Mouse (Mus musculus): ENCODE measurements around the gene Plekhm1.
A peak's percentile ranks its signal among the peaks of the same experiment; 100 is the strongest.

Gene Plekhm1

GRCm38 (mm10) chr11:103394604-103395003 lies 17.9 kb downstream of the Plekhm1 start:
- DNase-seq (ENCODE audit: low read depth, low spot score) = no peak

GRCm38 (mm10) chr11:103394025-103394424 lies 18.5 kb downstream of the Plekhm1 start:
- peak; percentile 75 for DNase-seq (ENCODE audit: low read depth, low spot score)

GRCm38 (mm10) chr11:103387870-103388526 lies 24.5 kb downstream of the Plekhm1 start:
- DNase-seq (ENCODE audit: low read depth, low spot score) = no peak

DNA sequence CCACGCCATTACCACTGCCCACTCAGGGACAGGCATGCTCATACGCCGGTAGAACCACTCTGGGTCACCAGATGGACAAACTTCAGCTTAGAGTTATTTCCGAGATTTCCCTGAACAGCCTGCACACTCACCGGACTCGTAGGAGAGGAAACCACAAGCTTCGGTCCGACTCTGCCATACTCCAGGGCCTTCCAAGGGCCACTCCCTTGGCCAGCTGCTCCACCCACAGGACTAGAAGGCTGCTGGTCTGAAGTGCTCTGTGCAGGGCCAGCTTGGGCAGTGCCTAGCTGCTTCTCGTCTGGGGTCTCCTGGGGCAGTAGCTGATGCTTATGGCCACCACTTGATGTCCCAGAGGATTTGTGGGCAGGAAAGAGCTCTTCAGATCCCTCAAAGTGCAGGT lies 25.7 kb downstream of the Plekhm1 start:
- DNase-seq (ENCODE audit: low read depth, low spot score) = no peak

DNA sequence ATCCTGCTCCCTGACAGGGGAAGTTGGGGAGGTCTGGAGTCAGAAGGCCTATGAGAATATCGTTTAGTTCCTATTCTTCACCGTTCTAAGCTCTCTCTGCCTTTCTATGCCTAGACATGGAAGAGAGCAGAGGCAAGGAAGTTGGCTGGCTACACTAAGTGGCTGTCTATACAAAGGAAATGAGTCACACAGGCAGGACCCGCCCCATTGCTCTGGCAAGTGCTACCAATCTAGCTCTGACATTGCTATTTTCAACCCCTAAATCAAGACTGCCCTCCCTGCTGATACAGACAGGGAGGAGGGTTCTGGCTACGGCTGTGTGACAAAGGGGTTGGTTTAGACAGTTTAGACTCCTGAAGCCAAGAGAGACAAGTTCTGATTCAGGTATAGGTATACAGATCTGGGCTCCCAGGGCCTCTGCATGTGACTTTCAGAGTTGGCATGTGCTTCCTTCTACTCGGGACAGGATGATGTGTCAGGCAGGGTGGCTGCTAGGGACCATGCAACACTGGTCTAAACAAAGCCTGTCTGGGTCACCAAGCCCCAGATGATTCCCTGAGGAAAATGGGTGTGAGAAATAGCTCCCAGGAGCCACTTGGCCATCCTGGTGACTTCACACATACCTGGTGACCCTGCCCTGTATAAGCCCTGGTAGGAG lies 30.4 kb downstream of the Plekhm1 start:
- DNase-seq (ENCODE audit: low read depth, low spot score) = peak; percentile 87

- peak; percentile 81 for DNase-seq (ENCODE audit: low read depth, low spot score)
Measured at GRCm38 (mm10) chr11:103381505-103381904, 31.0 kb downstream of the Plekhm1 start.

GRCm38 (mm10) chr11:103380460-103380859 lies 32.0 kb downstream of the Plekhm1 start:
- no peak for DNase-seq (ENCODE audit: low read depth, low spot score)

GRCm38 (mm10) chr11:103378341-103378740 lies 34.1 kb downstream of the Plekhm1 start:
- peak; percentile 63 for DNase-seq (ENCODE audit: low read depth, low spot score)

DNA sequence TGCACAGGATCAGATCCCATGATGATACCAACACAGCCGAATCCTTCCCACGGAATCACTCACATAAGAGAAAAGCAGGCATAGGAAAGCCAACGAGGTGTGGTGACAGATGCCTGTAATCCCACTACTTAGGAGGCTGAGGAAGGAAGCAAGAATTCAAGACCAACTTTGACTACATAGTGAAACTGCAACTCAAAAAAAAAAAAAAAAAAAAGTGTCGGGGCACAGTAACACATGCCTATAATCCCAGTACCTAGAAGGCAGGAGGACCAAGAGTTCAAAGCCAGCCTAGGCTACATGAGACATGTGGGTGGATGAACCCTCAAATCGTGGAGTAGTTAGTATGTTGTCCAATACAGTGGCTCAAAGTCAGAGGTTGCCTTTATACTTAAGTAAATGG lies 36.7 kb downstream of the Plekhm1 start:
- peak; percentile 47 for DNase-seq (ENCODE audit: low read depth, low spot score)

- DNase-seq (ENCODE audit: low read depth, low spot score) = peak; percentile 65
Measured at GRCm38 (mm10) chr11:103375258-103375657, 37.2 kb downstream of the Plekhm1 start.

- DNase-seq (ENCODE audit: low read depth, low spot score) = no peak
Measured at GRCm38 (mm10) chr11:103373922-103374321, 38.6 kb downstream of the Plekhm1 start.

GRCm38 (mm10) chr11:103372561-103372960 lies 39.9 kb downstream of the Plekhm1 start:
- no peak for DNase-seq (ENCODE audit: low read depth, low spot score)

GRCm38 (mm10) chr11:103372068-103372467 lies 40.4 kb downstream of the Plekhm1 start:
- peak; percentile 61 for DNase-seq (ENCODE audit: low read depth, low spot score)

GRCm38 (mm10) chr11:103371222-103371539 lies 41.3 kb downstream of the Plekhm1 start:
- DNase-seq (ENCODE audit: low read depth, low spot score) = no peak

DNA sequence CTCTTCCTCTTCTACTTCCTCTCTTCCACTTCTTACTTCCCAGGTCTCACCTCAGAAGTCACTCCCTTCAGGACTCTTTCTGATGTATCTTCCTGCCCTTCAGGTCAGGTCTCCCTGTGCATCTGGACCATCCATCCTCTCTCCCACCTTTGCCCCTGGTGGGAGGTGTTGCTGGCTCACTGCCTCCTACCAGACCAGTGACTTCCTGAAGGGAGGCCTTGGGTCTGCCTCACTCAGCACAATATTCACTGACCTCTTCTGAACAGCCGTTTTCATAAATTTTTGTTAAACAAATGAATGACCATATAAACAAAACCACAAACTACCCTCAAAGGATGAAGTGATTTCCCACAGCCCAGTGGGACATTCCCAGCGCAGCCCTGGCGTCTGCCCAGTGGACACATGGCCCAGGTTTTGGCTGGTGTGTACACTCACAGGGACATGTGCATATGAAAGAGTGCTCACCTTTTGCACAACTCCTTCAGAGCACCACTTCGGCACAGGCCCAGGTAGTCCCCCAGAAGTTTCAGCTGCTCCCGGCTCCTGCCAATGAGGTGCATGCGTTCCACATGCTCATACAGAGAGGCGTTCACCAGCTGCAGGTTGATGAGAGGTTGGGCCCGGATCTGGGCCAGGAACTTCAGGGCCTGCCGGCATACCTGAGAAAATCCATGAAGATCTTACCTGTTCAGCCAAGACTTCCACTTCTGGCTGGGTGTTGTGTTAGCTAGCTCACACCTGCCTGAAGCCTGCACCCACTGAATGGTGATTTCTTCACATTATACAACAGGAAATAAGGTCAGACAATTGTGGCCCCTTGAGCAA lies 41.9 kb downstream of the Plekhm1 start:
- DNase-seq (ENCODE audit: low read depth, low spot score) = no peak

GRCm38 (mm10) chr11:103365530-103365929 lies 47.0 kb downstream of the Plekhm1 start:
- no peak for DNase-seq (ENCODE audit: low read depth, low spot score)

DNA sequence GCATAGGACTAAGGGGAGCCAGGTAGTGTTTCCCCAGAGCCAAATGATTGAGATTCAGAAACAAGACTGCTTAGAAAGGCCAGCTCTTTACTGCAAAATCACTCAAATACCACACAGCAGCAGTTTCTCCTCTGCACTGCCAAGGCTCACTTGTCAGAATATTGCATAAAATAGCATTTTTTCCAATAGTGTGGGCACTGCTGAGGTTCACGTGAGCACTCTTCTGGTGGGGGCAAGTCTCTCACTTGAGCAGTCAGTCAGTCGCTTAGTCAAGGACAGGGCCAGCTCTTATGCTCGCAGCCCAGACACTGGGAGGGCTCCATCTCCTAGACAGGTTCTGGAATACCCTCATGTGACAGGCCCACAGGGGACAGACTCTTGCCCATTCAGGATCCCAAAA lies 47.5 kb downstream of the Plekhm1 start:
- peak; percentile 70 for DNase-seq (ENCODE audit: low read depth, low spot score)

DNA sequence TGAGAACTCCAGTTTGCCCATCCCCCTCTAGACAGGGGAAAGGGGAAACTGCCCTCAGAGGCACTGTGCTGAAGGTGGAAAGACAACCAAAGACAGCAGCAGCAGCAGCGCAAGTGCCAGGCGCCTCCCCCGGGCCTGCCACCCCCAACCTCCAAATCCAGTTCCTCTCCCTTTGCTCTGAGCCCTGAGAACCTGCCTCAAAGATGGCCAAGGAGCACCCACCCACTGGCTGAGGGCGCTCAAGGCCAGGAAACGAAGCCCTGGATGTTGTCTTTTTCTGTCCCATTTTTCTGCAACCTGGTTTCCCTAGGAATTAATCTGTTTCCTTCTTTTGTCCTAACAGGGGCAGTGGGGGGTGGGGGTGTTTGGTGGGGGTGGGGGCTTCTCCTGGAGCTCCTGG lies 48.2 kb downstream of the Plekhm1 start:
- no peak for DNase-seq (ENCODE audit: low read depth, low spot score)

DNA sequence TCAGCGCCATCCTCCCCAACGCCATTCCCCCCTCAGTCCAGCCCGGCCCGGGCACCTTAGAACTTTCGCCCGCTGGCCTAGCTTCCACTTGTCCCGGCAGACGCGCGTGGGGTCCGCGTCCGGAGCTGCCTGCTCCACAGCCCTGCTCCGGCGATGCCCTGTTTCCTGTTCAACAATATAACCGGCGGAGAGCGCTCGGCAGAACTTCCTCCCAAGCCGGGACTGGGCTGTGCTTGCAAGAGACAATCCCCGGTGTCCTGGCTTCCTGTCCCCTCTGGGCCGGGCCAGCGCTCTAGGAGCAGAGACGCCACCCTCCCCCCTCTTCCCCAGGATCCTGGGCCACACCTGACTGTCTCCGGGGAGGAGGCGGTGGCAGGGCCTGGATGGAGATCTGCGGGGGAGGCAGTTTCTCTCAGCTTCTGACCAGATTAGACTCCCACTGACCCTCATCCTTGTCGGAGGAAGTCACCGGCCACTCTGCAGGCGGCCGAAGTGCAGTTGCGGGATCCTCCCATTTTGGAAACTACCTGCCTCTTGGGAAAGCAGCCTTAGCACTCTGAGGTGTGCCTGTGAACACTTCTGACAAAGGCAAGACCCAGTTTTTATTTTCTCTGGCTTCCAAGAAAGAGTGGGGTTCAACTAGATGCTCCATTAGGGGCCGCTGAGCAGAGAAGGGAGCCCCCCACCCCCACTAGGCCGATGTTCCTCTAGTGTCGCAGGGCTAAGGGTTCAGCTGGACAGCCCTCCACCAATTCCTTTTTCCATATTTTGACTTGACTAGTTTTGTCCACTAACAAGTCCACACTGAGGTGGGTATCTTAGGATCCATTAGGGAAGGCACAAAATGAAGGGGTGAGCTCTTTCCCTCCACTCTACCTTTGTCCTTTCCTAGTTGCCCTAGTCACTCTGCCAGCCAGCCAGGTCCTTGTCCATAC lies 49.0 kb downstream of the Plekhm1 start, which contains the start of gene Arhgap27:
Arhgap27 (minus strand) TSS at position 479 of the 935 bp plus-strand sequence.
- peak; percentile 61 for DNase-seq (ENCODE audit: low read depth, low spot score)

GRCm38 (mm10) chr11:103362521-103363181 lies 49.8 kb downstream of the Plekhm1 start:
- peak; percentile 47 for DNase-seq (ENCODE audit: low read depth, low spot score)

DNA sequence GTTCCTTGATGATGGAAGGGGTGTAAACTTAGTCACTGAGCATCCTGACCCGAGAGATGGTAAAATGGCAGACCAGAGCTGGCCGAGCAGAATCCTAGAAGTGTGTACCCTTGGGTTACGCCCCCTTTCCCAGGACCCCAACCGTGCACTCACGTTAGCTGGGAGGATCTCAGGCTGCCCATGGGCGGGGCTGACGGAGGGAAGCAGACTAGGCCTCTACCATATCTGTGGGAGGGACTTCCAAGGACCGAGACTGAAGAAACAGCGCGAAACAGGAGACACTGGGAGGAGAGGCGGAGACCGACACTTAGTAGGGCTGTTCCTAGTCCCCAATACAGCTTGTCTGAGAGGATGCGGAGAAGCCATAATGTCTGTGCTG lies 50.4 kb downstream of the Plekhm1 start:
- no peak for DNase-seq (ENCODE audit: low read depth, low spot score)

Data from brain, adult 2 months (tissue).